Mouse (Mus musculus) C2C12 (cell line): ENCODE results near the gene Erbin.

Source experiments
- CTCF ChIP-seq: IDR thresholded peaks from one replicate; pipeline ENCODE4 v1.5.1; 2011; ENCODE audit not compliant: control insufficient read depth, insufficient read depth, insufficient read length
- MAX ChIP-seq: IDR thresholded peaks from one replicate; pipeline ENCODE4 v1.6.1; 2011; ENCODE audit warnings: mild to moderate bottlenecking, control low read depth
- MYOD1 ChIP-seq: IDR thresholded peaks from one replicate; pipeline ENCODE4 v1.6.1; 2011; ENCODE audit warnings: low read depth; ENCODE audit not compliant: control insufficient read depth, insufficient read length

- no peak for TF ChIP-seq CTCF
- TF ChIP-seq MYOD1 = no peak
- no peak for TF ChIP-seq MAX
Observed at GRCm38 (mm10) chr13:103807464-103807863, 112.8 kb downstream of the Erbin start.
